Mouse (Mus musculus) lung, postnatal 14 days (tissue): ENCODE data around the gene Zfp616.

Experiments
- DNase-seq: peaks from one replicate; pipeline ENCODE4 v3.0.0; 2021

Zfp616 gene

GRCm38 (mm10) chr11:74069655-74070054 is at the start of gene Zfp616:
Gene Zfp616 (plus strand): TSS chr11:74069955.
- no peak for DNase-seq

GRCm38 (mm10) chr11:74051347-74051746 is 18.4 kb upstream of the Zfp616 start:
- DNase-seq = no peak

GRCm38 (mm10) chr11:74056451-74056850 is 13.3 kb upstream of the Zfp616 start, which contains the start of the genes Olfr139 and Olfr399:
Gene Olfr139 (minus strand): TSS chr11:74056551.
Gene Olfr399 (minus strand): TSS chr11:74056615.
- no peak for DNase-seq

GRCm38 (mm10) chr11:74100724-74101123 is 31.0 kb downstream of the Zfp616 start:
- DNase-seq = no peak

GRCm38 (mm10) chr11:74101507-74101906 is 31.8 kb downstream of the Zfp616 start:
- no peak for DNase-seq

DNA sequence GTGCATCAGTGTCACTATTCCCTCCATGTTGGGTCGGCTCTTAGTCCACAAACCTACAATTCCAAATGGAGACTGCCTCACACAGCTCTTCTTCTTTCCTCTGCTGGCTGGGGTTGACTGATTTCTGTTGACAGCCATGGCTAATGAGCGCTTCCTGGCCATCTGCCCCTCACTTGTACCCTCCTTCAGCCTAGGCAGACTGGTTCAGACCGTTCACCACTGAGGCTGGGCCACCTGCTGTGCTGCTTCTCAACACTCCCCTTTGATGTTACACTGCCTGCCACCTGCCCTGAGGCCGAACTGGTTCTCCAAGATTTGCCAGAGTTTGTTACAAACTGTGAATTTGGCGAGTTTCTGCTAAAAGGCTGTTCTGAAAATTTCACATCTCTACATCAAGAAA is 35.3 kb downstream of the Zfp616 start:
- no peak for DNase-seq

DNA sequence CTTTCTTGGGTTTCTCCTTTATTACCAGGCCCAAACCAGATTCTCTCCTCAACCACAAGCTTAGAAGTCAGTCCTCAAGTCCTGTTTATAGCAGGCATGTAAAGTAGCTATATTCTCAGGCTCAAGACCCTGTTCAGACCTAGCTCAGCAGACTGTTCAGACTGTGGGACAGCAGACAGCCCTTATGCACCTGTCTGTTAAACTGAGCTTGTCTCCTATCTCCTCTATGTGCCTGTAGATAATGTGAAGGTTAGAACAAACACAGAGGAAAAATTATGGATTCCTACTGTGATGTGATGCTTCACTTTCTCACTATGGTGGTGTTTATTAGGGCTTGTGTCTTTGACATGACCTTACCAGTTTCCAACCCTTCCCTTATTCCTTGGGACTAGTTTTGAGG is 43.7 kb downstream of the Zfp616 start, which contains the start of gene Olfr401:
TSS of gene Olfr401 (plus strand) at position 301 of the 400 bp plus-strand sequence.
- DNase-seq = no peak
